Mouse (Mus musculus): ENCODE results near the gene Olfr1316.

The Olfr1316 gene

GRCm38 (mm10) chr2:112134877-112135276 is at the start of gene Olfr1316:
Olfr1316 (minus strand) TSS chr2:112134977.
- DNase-seq (ENCODE audit: low spot score in 2 of 2), result no peak

- DNase-seq (ENCODE audit: low spot score in 2 of 2), result no peak
Measured at GRCm38 (mm10) chr2:112153898-112154297, 19.1 kb upstream of the Olfr1316 start, which contains the start of gene Olfr1318. Olfr1318 (plus strand) TSS chr2:112154198.

- DNase-seq (ENCODE audit: low spot score in 2 of 2), result no peak
Measured at GRCm38 (mm10) chr2:112140029-112140428, 5.3 kb upstream of the Olfr1316 start, which contains the start of gene Olfr1317. Olfr1317 (plus strand) TSS chr2:112140329.

- DNase-seq (ENCODE audit: low spot score in 2 of 2), result no peak
Measured at GRCm38 (mm10) chr2:112115340-112115739, 19.4 kb downstream of the Olfr1316 start, which contains the start of gene Olfr1315-ps1. Olfr1315-ps1 (minus strand) TSS chr2:112115440.

- DNase-seq (ENCODE audit: low spot score in 2 of 2), result no peak
Measured at GRCm38 (mm10) chr2:112096681-112097080, 38.1 kb downstream of the Olfr1316 start, which contains the start of gene Olfr1314. Olfr1314 (minus strand) TSS chr2:112096781.

- no peak for DNase-seq (ENCODE audit: low spot score in 2 of 2)
Measured at GRCm38 (mm10) chr2:112077743-112078142, 57.0 kb downstream of the Olfr1316 start, which contains the start of gene Olfr1313. Olfr1313 (minus strand) TSS chr2:112077843.
